Mouse (Mus musculus) erythroid progenitor cell, adult 5-6 weeks (primary cell): ENCODE data around the gene Olfr971. TPM values are rescaled to one million over a fixed set of nuclear protein-coding genes. Genes with fewer than 3 reads are reported as not detected.
"Not testable (repeated sequence)": the region's sequence is repeated elsewhere in the genome, so short reads cannot be mapped to it uniquely, and the experiment has no call there.

Experiments used
- ATAC-seq: replicated peaks from 2 replicates; pipeline ENCODE4 v1.8.0; 2016; ENCODE audit warnings: moderate number of reproducible peaks, mild to moderate bottlenecking, moderate TSS enrichment, inconsistent platforms; ENCODE audit not compliant: poor library complexity, low FRiP score, severe bottlenecking
- total RNA-seq, 2 experiments: library from RNA; stranded (forward) in 1 of 2; stranded (reverse) in 1 of 2; fragments of 150-400 nt in 1 of 2; fragments of 186-747, 209-891 nt in 1 of 2; gene quantifications; 2 replicates each; pipeline versions ENCODE4 v1.2.3 to v1.2.4; 2015 to 2017; ENCODE audit warnings: low replicate concordance in 2 of 2

Olfr971 gene
- not detected in 2 replicates for total RNA-seq (2015; ENCODE audit: low replicate concordance)
- not detected in 2 replicates for total RNA-seq (2017; ENCODE audit: low replicate concordance)

GRCm38 (mm10) chr9:39836576-39836975 lies at the start of gene Olfr971:
Gene Olfr971 (plus strand): TSS chr9:39836876.
- not testable (repeated sequence) for ATAC-seq

GRCm38 (mm10) chr9:39790558-39790957 lies 46.1 kb upstream of the Olfr971 start, which contains the start of gene Olfr969:
Gene Olfr969 (plus strand): TSS chr9:39790945.
- ATAC-seq: no peak

DNA sequence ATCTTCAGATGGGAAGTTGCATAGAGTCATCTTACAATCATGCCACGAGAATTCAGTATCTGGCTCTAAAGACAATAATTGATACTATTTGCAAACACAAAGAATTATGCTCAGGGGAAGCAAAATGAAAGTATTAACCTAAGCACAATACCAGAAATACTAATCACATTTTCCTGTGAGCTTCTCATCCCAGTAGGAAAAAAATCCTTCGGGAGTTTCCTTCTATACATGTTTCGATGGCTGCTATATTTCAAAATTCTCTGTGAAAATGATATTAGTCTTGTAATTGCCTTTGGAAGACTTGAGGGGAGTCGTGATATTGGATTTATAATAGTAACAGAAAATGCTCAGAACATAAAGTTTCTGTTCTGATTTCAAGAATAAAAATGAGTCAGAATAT lies 28.1 kb upstream of the Olfr971 start, which contains the start of gene Olfr970:
Gene Olfr970 (plus strand): TSS at position 301 of the 400 bp plus-strand sequence.
- no peak for ATAC-seq

- ATAC-seq: no peak
Observed at GRCm38 (mm10) chr9:39866122-39866521, 29.4 kb downstream of the Olfr971 start, which contains the start of gene Olfr972. Gene Olfr972 (plus strand): TSS chr9:39866422.

DNA sequence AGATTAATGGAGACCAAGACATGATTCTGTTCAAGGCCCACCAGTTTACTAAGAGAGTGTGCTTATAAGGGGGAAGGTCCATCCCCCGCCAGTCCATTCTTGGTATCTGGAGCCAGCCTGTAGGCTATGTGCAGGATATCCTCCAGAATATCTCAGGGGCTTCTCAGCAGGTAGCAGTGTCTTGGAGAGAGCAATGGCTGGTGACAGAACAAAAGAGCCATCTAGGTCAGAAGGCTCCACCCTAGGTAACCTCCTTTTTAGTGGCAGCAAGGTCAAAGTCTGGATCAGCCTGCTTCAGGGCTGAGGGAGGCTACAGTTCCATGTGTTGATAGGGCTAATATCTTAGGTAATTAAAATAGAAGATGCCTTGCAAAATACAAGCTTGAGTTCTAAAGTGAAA lies 35.3 kb downstream of the Olfr971 start:
- ATAC-seq: not testable (repeated sequence)

- not testable (repeated sequence) for ATAC-seq
Observed at GRCm38 (mm10) chr9:39877541-39878396, 41.1 kb downstream of the Olfr971 start.

Other genes starting within 250 kb of the Olfr971 start
- not detected in 2 replicates for gene AW551984, start 232.5 kb upstream of the Olfr971 start, total RNA-seq (2015; ENCODE audit: low replicate concordance)
- not detected in 2 replicates for gene AW551984, start 232.5 kb upstream of the Olfr971 start, total RNA-seq (2017; ENCODE audit: low replicate concordance)
- not detected in 2 replicates for gene Olfr148, start 226.2 kb upstream of the Olfr971 start, total RNA-seq (2015; ENCODE audit: low replicate concordance)
- gene Olfr148, start 226.2 kb upstream of the Olfr971 start, total RNA-seq (2017; ENCODE audit: low replicate concordance): not detected in 2 replicates
- not detected in 2 replicates for gene Olfr960, start 215.5 kb upstream of the Olfr971 start, total RNA-seq (2015; ENCODE audit: low replicate concordance)
- not detected in 2 replicates for gene Olfr960, start 215.5 kb upstream of the Olfr971 start, total RNA-seq (2017; ENCODE audit: low replicate concordance)
- gene Olfr961, start 191.8 kb upstream of the Olfr971 start, total RNA-seq (2015; ENCODE audit: low replicate concordance): not detected in 2 replicates
- gene Olfr961, start 191.8 kb upstream of the Olfr971 start, total RNA-seq (2017; ENCODE audit: low replicate concordance): not detected in 2 replicates
- not detected in 2 replicates for gene Olfr963, start 169.7 kb upstream of the Olfr971 start, total RNA-seq (2015; ENCODE audit: low replicate concordance)
- gene Olfr963, start 169.7 kb upstream of the Olfr971 start, total RNA-seq (2017; ENCODE audit: low replicate concordance): not detected in 2 replicates
- not detected in 2 replicates for gene Olfr149, start 129.8 kb upstream of the Olfr971 start, total RNA-seq (2015; ENCODE audit: low replicate concordance)
- gene Olfr149, start 129.8 kb upstream of the Olfr971 start, total RNA-seq (2017; ENCODE audit: low replicate concordance): not detected in 2 replicates
- not detected in 2 replicates for gene Olfr965, start 125.5 kb upstream of the Olfr971 start, total RNA-seq (2015; ENCODE audit: low replicate concordance)
- not detected in 2 replicates for gene Olfr965, start 125.5 kb upstream of the Olfr971 start, total RNA-seq (2017; ENCODE audit: low replicate concordance)
- gene Olfr150, start 105.9 kb upstream of the Olfr971 start, total RNA-seq (2015; ENCODE audit: low replicate concordance): not detected in 2 replicates
- gene Olfr150, start 105.9 kb upstream of the Olfr971 start, total RNA-seq (2017; ENCODE audit: low replicate concordance): not detected in 2 replicates
- gene Olfr967, start 90.6 kb upstream of the Olfr971 start, total RNA-seq (2015; ENCODE audit: low replicate concordance): not detected in 2 replicates
- gene Olfr967, start 90.6 kb upstream of the Olfr971 start, total RNA-seq (2017; ENCODE audit: low replicate concordance): not detected in 2 replicates
- not detected in 2 replicates for gene Olfr968, start 53.6 kb upstream of the Olfr971 start, total RNA-seq (2015; ENCODE audit: low replicate concordance)
- gene Olfr968, start 53.6 kb upstream of the Olfr971 start, total RNA-seq (2017; ENCODE audit: low replicate concordance): not detected in 2 replicates
- not detected in 2 replicates for gene Olfr969, start 45.9 kb upstream of the Olfr971 start, total RNA-seq (2015; ENCODE audit: low replicate concordance)
- gene Olfr969, start 45.9 kb upstream of the Olfr971 start, total RNA-seq (2017; ENCODE audit: low replicate concordance): not detected in 2 replicates
- not detected in 2 replicates for gene Olfr970, start 28.0 kb upstream of the Olfr971 start, total RNA-seq (2015; ENCODE audit: low replicate concordance)
- gene Olfr970, start 28.0 kb upstream of the Olfr971 start, total RNA-seq (2017; ENCODE audit: low replicate concordance): not detected in 2 replicates
- gene Olfr972, start 29.5 kb downstream of the Olfr971 start, total RNA-seq (2015; ENCODE audit: low replicate concordance): not detected in 2 replicates
- not detected in 2 replicates for gene Olfr972, start 29.5 kb downstream of the Olfr971 start, total RNA-seq (2017; ENCODE audit: low replicate concordance)
- gene Olfr229, start 70.5 kb downstream of the Olfr971 start, total RNA-seq (2015; ENCODE audit: low replicate concordance): not detected in 2 replicates
- gene Olfr229, start 70.5 kb downstream of the Olfr971 start, total RNA-seq (2017; ENCODE audit: low replicate concordance): not detected in 2 replicates
- not detected in 2 replicates for gene Olfr974, start 100.6 kb downstream of the Olfr971 start, total RNA-seq (2015; ENCODE audit: low replicate concordance)
- gene Olfr974, start 100.6 kb downstream of the Olfr971 start, total RNA-seq (2017; ENCODE audit: low replicate concordance): not detected in 2 replicates
- not detected in 2 replicates for gene Olfr975, start 115.2 kb downstream of the Olfr971 start, total RNA-seq (2015; ENCODE audit: low replicate concordance)
- gene Olfr975, start 115.2 kb downstream of the Olfr971 start, total RNA-seq (2017; ENCODE audit: low replicate concordance): not detected in 2 replicates
- not detected in 2 replicates for gene Olfr976, start 124.3 kb downstream of the Olfr971 start, total RNA-seq (2015; ENCODE audit: low replicate concordance)
- not detected in 2 replicates for gene Olfr976, start 124.3 kb downstream of the Olfr971 start, total RNA-seq (2017; ENCODE audit: low replicate concordance)
- gene Olfr978, start 155.2 kb downstream of the Olfr971 start, total RNA-seq (2015; ENCODE audit: low replicate concordance): not detected in 2 replicates
- not detected in 2 replicates for gene Olfr978, start 155.2 kb downstream of the Olfr971 start, total RNA-seq (2017; ENCODE audit: low replicate concordance)
- gene Olfr979, start 166.6 kb downstream of the Olfr971 start, total RNA-seq (2015; ENCODE audit: low replicate concordance): not detected in 2 replicates
- gene Olfr979, start 166.6 kb downstream of the Olfr971 start, total RNA-seq (2017; ENCODE audit: low replicate concordance): not detected in 2 replicates
- not detected in 2 replicates for gene Olfr980, start 172.7 kb downstream of the Olfr971 start, total RNA-seq (2015; ENCODE audit: low replicate concordance)
- gene Olfr980, start 172.7 kb downstream of the Olfr971 start, total RNA-seq (2017; ENCODE audit: low replicate concordance): 1.2 TPM in 1 of 2 replicates, not detected in the other
- gene Olfr981, start 184.6 kb downstream of the Olfr971 start, total RNA-seq (2015; ENCODE audit: low replicate concordance): not detected in 2 replicates
- gene Olfr981, start 184.6 kb downstream of the Olfr971 start, total RNA-seq (2017; ENCODE audit: low replicate concordance): not detected in 2 replicates
- not detected in 2 replicates for gene Olfr982, start 237.0 kb downstream of the Olfr971 start, total RNA-seq (2015; ENCODE audit: low replicate concordance)
- not detected in 2 replicates for gene Olfr982, start 237.0 kb downstream of the Olfr971 start, total RNA-seq (2017; ENCODE audit: low replicate concordance)